ENCODE assay signal across 8 mouse cellular contexts in genomic region chr7:19458591-19459111, GRCm38 (mm10). TPM values are rescaled to one million over a fixed set of nuclear protein-coding genes. Genes with fewer than 3 reads are reported as not detected.
DNase-seq lines count a peak whose midpoint lies in the region; ATAC-seq and TF ChIP-seq lines count a peak whose summit lies in the region.

Gene Mark4, minus strand, starts transcription at chr7:19458821.

- intact Hi-C loops in heart, postnatal 14 days (cut with DNase I) = no loop called here

- 0 out of 2 replicates have a peak, but pooled peaks cover 4% of the 10 kb centered on the region for H3K36me3 ChIP-seq in forebrain, embryonic 15.5 days
- H3K36me3 ChIP-seq in lung, embryonic 14.5 days (ENCODE audit: insufficient read depth) = peaks cover 10% of the 10 kb centered on the region; the same call in 1 of the 2 replicates
- no peaks in the 10 kb centered on the region for H3K36me3 ChIP-seq in thymus, adult 2 months (ENCODE audit: control insufficient read depth, insufficient read depth, low read length)

- peak within 1 kb of the TSS; percentile 88 for H3K27ac ChIP-seq in forebrain, embryonic 15.5 days (replicated peaks)
- H3K27ac ChIP-seq in lung, embryonic 14.5 days (ENCODE audit: low read depth) = peak within 1 kb of the TSS; percentile 81
- 0 out of 2 replicates have a peak within 1 kb of the TSS, but pooled peaks have one; percentile 3 for H3K27ac ChIP-seq in olfactory bulb, adult 2 months (ENCODE audit: insufficient read depth, low read depth, low read length)
- H3K27ac ChIP-seq in thymus, adult 2 months (ENCODE audit: control insufficient read depth, insufficient read depth, low read length) = 0 out of 2 replicates have a peak within 1 kb of the TSS, but pooled peaks have one; percentile 24

- no peaks in the 10 kb centered on the region for H3K27me3 ChIP-seq in forebrain, embryonic 15.5 days
- no peaks in the 10 kb centered on the region for H3K27me3 ChIP-seq in lung, embryonic 14.5 days (ENCODE audit: insufficient read depth, low read length)
- H3K27me3 ChIP-seq in thymus, adult 2 months (ENCODE audit: control insufficient read depth, insufficient read depth, low read length) = no peaks in the 10 kb centered on the region

- peak within 1 kb of the TSS; percentile 81 for H3K4me3 ChIP-seq in forebrain, embryonic 15.5 days
- H3K4me3 ChIP-seq in lung, embryonic 14.5 days (ENCODE audit: low read depth, low read length) = peak within 1 kb of the TSS; percentile 84
- peak within 1 kb of the TSS; percentile 91 for H3K4me3 ChIP-seq in olfactory bulb, adult 2 months (ENCODE audit: insufficient read depth, low read depth, low read length)
- H3K4me3 ChIP-seq in thymus, adult 2 months (ENCODE audit: control insufficient read depth, insufficient read depth, low read length) = peak within 1 kb of the TSS; percentile 91

- H3K9me3 ChIP-seq in forebrain, embryonic 15.5 days = no peaks in the 10 kb centered on the region
- no peaks in the 10 kb centered on the region for H3K9me3 ChIP-seq in lung, embryonic 14.5 days (ENCODE audit: low read depth, low read length)

- peak; percentile 88 for ATAC-seq in forebrain, embryonic 15.5 days (replicated peaks)
- ATAC-seq in lung, embryonic 14.5 days (ENCODE audit: insufficient read depth) = peak; percentile 88

- H3K4me1 ChIP-seq in forebrain, embryonic 15.5 days = peaks cover 26% of the 10 kb centered on the region
- H3K4me1 ChIP-seq in lung, embryonic 14.5 days (ENCODE audit: insufficient read depth) = no peaks in the 10 kb centered on the region
- H3K4me1 ChIP-seq in olfactory bulb, adult 2 months (ENCODE audit: control insufficient read depth, insufficient read depth, low read length) = peaks cover 21% of the 10 kb centered on the region
- peaks cover 19% of the 10 kb centered on the region for H3K4me1 ChIP-seq in thymus, adult 2 months (replicated peaks; ENCODE audit: control insufficient read depth, insufficient read depth, low read length)

- DNase-seq in ES-CJ7 (ENCODE audit: low read depth, low spot score) = peak; percentile 77
- DNase-seq in cerebellum, adult 11 months = peak; percentile 66
- peak; percentile 81 to 83 for DNase-seq in heart, postnatal 14 days
- DNase-seq in layer of hippocampus, adult 18-20 months (ENCODE audit: low spot score in 2 of 2) = peak; percentile 46 to 72
- peak; percentile 93 for DNase-seq in lung, embryonic 14.5 days
- peak; percentile 72 for DNase-seq in thymus, adult 2 months

- H3K9ac ChIP-seq in forebrain, embryonic 15.5 days (replicated peaks) = peak within 1 kb of the TSS; percentile 75
- peak within 1 kb of the TSS; percentile 87 for H3K9ac ChIP-seq in lung, embryonic 14.5 days

- peak within 1 kb of the TSS; percentile 95 for H3K4me2 ChIP-seq in forebrain, embryonic 15.5 days (replicated peaks)
- H3K4me2 ChIP-seq in lung, embryonic 14.5 days = peak within 1 kb of the TSS; percentile 94

- TF ChIP-seq POLR2A in olfactory bulb, adult 2 months (IDR thresholded peaks at IDR 0.05; ENCODE audit: insufficient read depth, low read depth, low read length) = no peak
- peak; percentile 49; the same call in 1 of the 2 replicates for TF ChIP-seq POLR2A in thymus, adult 2 months (IDR thresholded peaks at IDR 0.05; ENCODE audit: control insufficient read depth, extremely low read depth, insufficient read depth, low read length, poor library complexity)

- under 1% methylated on average over 40 of the region's 42 CpGs for whole genome bisulfite sequencing in forebrain, embryonic 15.5 days
- WGBS in lung, embryonic 14.5 days = 2% methylated on average over 36 of the region's 42 CpGs
- WGBS in olfactory bulb, adult 2 months = under 1% methylated on average over 29 of the region's 42 CpGs
- WGBS in thymus, adult 2 months = under 1% methylated on average over 36 of the region's 42 CpGs

- TF ChIP-seq CTCF in lung, embryonic 14.5 days (IDR thresholded peaks at IDR 0.05; ENCODE audit: low read depth) = no peak
- TF ChIP-seq CTCF in olfactory bulb, adult 2 months (IDR thresholded peaks at IDR 0.05; ENCODE audit: insufficient read depth, low read depth, low read length) = no peak
- TF ChIP-seq CTCF in thymus, adult 2 months (IDR thresholded peaks at IDR 0.05; ENCODE audit: borderline replicate concordance, control insufficient read depth, extremely low read depth, insufficient read depth, low read length, poor library complexity) = no peak

RNA-seq across cellular contexts. Expression of gene Mark4, which starts in this region (rescaled TPM):
- polyA plus RNA-seq in forebrain, embryonic 15.5 days (2015; fragmentation: Nextera tagmentation; extraction: Ambion mirVana) = 18.3 and 18.8 TPM in 2 replicates
- 10 to 100 TPM; 23.3 to 25.0 TPM for total RNA-seq in heart, postnatal 14 days (2021)
- total RNA-seq in layer of hippocampus, adult 18-20 months (2021) = 10 to 100 TPM; 88.3 to 92.0 TPM
- polyA plus RNA-seq in lung, embryonic 14.5 days (2014; fragmentation: Nextera tagmentation; extraction: Ambion mirVana) = 8.7 and 11.1 TPM in 2 replicates
- not detected in 2 replicates for polyA plus RNA-seq in olfactory bulb, adult 2 months (2012; ENCODE audit: insufficient read depth, insufficient read length, low replicate concordance, missing spikeins)
- polyA plus RNA-seq in thymus, adult 2 months (2012; rRNA removed) = 36.3 and 48.8 TPM in 2 replicates

Comparison
In these comparisons a context has a peak if more than half of its experiments do, and no peak if none do; other contexts are left out.
1. Peak in every context shown above with its lines: DNase-seq, ATAC-seq, H3K4me3 ChIP-seq and H3K27ac ChIP-seq.
2. H3K27ac ChIP-seq: peak in every context shown above with its lines; median percentile 88 in forebrain, embryonic 15.5 days; 81 in lung, embryonic 14.5 days; 24 in thymus, adult 2 months; 3 in olfactory bulb, adult 2 months.